Mouse (Mus musculus) hindlimb bud, embryonic 11.5 days (tissue): ENCODE results near the gene Nipsnap3a.

Experiments
- DNase-seq: peaks from one replicate; pipeline ENCODE4 v3.0.0-alpha.2; 2012; ENCODE audit warnings: low read depth, low spot score; ENCODE audit errors: extremely low spot score

Nipsnap3a gene

DNA sequence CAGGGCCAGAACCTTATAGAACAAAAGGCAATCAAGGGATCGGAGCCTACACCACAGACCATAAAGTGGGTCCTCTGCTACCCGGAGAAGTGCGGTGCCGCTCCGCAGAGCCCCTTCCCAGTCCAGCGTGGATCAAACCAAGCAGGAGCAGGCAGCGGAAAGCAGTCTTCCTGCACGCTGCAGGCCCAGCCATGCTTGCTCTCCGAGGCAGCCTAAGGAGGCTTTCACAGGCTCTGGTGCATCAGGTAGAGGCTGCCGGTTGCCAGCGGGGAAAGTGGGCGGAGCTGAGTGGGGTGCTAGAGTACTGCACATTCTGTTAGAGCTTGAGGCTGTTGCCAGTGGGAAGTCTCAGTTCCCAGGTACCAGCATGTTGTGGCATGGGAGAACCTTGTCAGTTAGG, at the start of gene Nipsnap3a:
TSS of gene Nipsnap3a (plus strand) at position 25 of the 400 bp plus-strand sequence.
- DNase-seq, result no peak

DNA sequence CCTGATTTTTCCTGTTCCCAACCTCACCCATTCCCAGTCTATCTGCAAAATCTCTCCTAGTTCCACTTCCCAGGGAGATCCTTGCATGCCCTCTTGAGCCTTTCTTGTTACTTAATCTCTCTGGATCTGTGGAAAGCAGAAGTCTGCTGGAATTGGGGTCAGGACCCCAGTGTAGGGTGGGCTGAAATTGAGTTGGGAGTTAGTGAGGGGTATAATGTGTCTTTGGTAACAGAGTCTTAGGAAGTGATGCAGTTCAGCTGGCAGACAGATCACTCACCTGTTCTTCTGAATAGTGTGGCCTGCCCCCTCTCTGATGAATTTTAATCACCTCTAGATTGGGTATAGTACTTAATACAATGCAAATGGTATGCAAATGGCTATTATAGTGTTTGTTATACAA, 42.4 kb upstream of the Nipsnap3a start:
- DNase-seq, result no peak

GRCm38 (mm10) chr4:52949005-52949404, 40.1 kb upstream of the Nipsnap3a start:
- DNase-seq, result no peak

GRCm38 (mm10) chr4:52958693-52959092, 30.4 kb upstream of the Nipsnap3a start:
- DNase-seq, result no peak

- DNase-seq, result no peak
Observed at GRCm38 (mm10) chr4:52964247-52964646, 24.8 kb upstream of the Nipsnap3a start, which contains the start of gene Olfr270. Gene Olfr270 (plus strand): TSS chr4:52964547.

DNA sequence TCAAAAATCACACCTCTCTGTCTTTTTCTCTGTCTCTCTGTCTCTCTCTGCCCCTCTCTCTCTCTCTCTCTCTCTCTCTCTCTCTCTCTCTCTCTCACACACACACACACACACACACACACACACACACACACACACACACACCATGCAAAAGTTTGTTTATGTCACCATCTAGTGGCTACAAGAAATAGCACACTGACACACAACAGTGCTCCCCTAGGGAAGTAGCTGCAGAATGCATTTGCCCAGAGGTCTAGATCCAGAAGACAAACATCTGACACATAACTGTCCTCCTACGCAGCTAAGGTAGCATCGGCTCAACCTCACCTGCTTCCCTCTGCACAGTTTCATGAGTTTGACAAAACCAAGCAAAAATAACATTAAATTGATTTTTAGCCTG, 3.9 kb upstream of the Nipsnap3a start:
- DNase-seq, result no peak

- DNase-seq, result no peak
Observed at GRCm38 (mm10) chr4:52986266-52986665, 2.8 kb upstream of the Nipsnap3a start.

DNA sequence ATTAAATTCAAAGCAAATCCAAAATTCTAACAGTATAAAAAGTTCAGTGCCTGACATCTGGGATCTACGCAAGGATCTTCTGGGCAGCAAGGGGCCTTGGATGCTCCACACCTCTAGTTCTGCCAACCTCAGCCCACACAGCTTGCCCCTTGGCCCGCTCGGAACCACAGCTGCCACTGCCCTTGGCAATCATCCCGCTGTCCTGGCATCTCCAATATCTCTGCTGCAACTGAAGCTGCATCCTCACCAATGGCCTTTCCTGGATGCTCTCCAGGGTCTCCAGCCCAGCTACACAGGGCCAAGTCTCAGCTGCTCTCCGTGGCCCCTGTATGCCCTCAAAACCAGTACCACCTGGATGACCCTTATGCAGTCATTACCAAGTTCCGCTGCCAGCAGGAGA, 10.4 kb downstream of the Nipsnap3a start:
- DNase-seq, result no peak

DNA sequence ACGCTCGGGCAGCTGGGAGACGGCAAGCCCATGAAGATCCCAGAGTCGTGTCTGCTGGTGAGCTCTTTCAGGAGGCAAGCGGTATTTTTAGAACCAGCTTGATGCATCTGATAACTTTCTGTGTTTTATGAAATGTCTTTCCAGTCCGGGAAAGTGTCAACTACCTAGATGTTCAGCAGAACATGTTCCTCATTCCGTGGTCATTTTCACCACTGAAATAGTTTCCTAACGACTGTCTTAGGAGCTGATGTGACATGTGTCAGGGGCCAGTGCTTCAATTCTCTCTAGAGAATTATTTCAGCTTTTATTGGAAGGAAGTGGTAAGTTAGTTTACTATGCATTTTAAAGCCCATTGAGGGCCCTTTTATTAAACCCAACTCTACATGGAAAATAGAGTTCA, 11.1 kb downstream of the Nipsnap3a start:
- no peak for DNase-seq

DNA sequence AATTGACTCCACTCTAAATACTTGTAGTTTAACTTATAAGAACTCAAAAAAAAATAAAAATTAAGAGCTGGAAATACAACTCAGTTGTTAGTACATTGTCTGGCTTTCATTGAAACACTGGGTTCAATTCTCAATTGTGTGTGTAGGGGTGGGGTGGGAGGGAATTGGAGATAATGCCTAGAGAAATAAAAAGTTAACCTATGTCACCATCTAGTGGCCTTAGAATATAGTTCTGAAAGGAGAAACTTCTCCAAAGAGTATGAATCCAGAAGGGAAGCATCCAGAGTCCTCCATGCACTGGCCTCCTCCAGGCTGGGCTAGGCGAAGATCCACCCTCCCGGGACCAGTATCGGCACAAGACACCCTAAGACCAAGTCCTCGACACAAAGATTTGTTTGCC, 20.1 kb downstream of the Nipsnap3a start:
- DNase-seq, result no peak

- DNase-seq, result no peak
Observed at GRCm38 (mm10) chr4:53009871-53010270, 20.8 kb downstream of the Nipsnap3a start.

- peak; percentile 82 for DNase-seq
Observed at GRCm38 (mm10) chr4:53011732-53012361, 22.8 kb downstream of the Nipsnap3a start, which contains the start of gene Nipsnap3b. Gene Nipsnap3b (plus strand): TSS chr4:53011880.

GRCm38 (mm10) chr4:53014421-53014820, 25.3 kb downstream of the Nipsnap3a start:
- no peak for DNase-seq

GRCm38 (mm10) chr4:53015024-53015423, 26.0 kb downstream of the Nipsnap3a start:
- no peak for DNase-seq

DNA sequence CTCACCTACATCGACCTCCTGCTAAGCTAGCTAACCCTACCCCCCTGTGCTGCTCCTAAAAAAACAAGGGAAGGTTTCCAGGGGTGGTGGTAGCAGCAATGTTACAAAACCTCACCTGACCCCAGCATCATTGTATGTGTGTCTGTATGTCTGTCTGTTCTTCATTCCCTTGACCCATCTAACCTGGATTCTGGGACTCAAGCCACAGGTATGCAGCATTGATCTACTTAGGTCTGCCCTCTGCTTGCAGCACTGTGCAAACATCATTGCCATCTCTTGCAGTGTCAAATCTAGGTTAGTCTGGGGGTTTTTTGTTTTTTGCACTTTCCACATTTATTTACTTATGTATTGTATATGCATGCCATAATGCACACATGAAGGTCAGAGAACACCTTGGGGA, 29.3 kb downstream of the Nipsnap3a start:
- no peak for DNase-seq

GRCm38 (mm10) chr4:53023189-53023925, 34.3 kb downstream of the Nipsnap3a start:
- no peak for DNase-seq

DNA sequence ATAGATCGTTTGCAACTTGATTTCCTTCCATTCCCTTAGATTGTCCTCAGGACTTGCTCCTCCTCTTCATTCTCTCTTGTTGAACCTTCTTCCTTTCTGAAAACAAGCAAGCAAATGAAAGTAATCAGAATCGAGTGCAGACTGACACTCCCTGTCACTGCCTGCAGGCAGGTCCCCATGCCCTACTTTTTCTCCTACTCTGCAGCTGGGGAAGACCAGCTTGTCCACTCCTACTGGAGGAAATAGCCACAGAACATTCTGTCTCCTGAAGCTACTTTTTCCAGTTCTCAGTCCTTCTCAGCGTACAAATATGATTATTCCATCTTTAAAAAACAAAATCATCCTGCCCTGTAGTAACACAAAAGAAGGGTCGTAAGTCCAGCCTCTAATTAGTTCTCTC, 35.3 kb downstream of the Nipsnap3a start:
- no peak for DNase-seq

DNA sequence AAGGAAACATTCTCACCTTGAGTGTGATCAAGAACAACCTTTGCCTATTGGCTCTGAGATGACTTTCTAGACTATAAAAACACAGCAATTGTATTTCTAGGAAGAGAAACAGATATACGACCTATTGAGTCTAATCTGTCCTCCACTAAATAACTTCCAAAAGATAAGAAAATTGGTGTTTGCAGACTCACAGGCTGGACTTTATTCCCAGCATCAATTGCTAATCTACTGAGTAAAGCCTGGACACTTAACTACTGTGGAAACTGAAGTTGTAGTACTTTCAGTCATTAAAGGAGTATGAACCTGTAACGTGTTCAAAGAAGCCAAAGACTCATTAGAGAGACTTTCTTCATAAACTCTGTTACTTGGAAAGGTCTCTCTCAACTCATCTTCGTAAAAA, 38.7 kb downstream of the Nipsnap3a start:
- DNase-seq, result no peak

GRCm38 (mm10) chr4:53030326-53030948, 41.4 kb downstream of the Nipsnap3a start:
- no peak for DNase-seq

DNA sequence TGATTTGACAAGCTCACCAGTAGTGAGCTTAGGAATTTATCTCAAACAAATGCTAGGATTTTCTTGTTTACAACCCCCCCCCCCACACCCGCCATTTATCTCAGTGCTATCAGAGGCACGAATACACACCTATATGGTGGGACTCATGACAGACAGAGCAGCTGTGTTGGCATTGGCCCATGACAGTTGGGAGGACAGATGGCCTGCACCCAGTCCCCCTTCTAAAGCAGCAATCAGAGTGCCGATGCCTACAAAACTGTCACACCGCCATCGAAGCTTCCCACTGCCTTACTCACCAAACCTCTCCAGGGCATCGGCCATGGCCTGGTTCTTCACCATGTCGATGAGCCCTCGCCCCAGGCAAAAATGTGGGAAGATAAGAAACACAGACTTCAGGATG, 54.7 kb downstream of the Nipsnap3a start:
- DNase-seq, result no peak

- DNase-seq, result no peak
Observed at GRCm38 (mm10) chr4:53045807-53046206, 56.7 kb downstream of the Nipsnap3a start.
